Mouse (Mus musculus): Measurements from ENCODE around the gene Iqcd. TPM values are rescaled to one million over a fixed set of nuclear protein-coding genes. Genes with fewer than 3 reads are reported as not detected.

The Iqcd gene
- 1.7 and 1.8 TPM in 2 replicates for polyA plus RNA-seq (2015; fragmentation: Nextera tagmentation; extraction: Ambion mirVana)

GRCm38 (mm10) chr5:120588569-120589094 lies at the start of gene Iqcd, which contains the start of gene Tpcn1:
Gene Iqcd (plus strand): TSS chr5:120589016.
Gene Tpcn1 (minus strand): TSS chr5:120588673.
- Histone ChIP-seq H3K4me1 (peaks cover 26% of the 10 kb centered on the region), H3K9me3 (no peaks in the 10 kb centered on the region), H3K4me2 (peak within 1 kb of the TSS; percentile 96), H3K36me3 (replicated peaks) (no peaks in the 10 kb centered on the region), H3K27ac (peak within 1 kb of the TSS; percentile 78), H3K9ac (peak within 1 kb of the TSS; percentile 88), H3K4me3 (peak within 1 kb of the TSS; percentile 73), H3K27me3 (replicated peaks) (no peaks in the 10 kb centered on the region)
- ATAC-seq (replicated peaks) = peak; percentile 98
- WGBS = under 1% methylated on average over 35 of the region's 35 CpGs

GRCm38 (mm10) chr5:120548236-120548850 lies 40.5 kb upstream of the Iqcd start:
- no peaks in the 10 kb centered on the region for H3K4me1 ChIP-seq
- no peak overlapping the region for H3K27ac ChIP-seq
- H3K27me3 ChIP-seq (replicated peaks) = no peaks in the 10 kb centered on the region
- ATAC-seq (replicated peaks) = no peak
- no peak overlapping the region for H3K9ac ChIP-seq
- H3K4me2 ChIP-seq = no peak overlapping the region
- 71% methylated on average over 11 of the region's 11 CpGs for WGBS
- H3K9me3 ChIP-seq = no peaks in the 10 kb centered on the region
- no peaks in the 10 kb centered on the region for H3K36me3 ChIP-seq (replicated peaks)
- H3K4me3 ChIP-seq = no peak overlapping the region

DNA sequence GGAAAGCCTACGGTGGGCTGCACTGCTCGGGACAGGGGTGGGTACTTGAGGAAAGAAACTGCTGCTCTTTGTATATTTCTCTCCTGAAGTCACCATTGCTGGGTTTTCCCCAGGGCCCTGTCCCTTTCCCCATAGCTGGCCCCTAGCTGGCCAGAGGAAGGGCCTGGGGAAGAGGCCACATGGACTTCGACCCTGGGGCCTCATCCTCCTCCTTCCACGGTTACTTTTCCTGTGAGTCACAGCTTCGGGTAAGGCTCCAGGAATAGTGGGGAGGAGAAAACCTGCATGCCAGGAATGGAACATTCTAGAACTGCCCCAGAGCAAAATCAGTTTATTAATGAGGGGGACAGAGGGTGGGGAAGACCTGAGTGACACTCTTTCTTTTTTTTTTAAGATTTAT lies 38.7 kb upstream of the Iqcd start:
- no peak overlapping the region for H3K9ac ChIP-seq
- no peak overlapping the region for H3K4me3 ChIP-seq
- H3K27me3 ChIP-seq (replicated peaks) = no peaks in the 10 kb centered on the region
- H3K9me3 ChIP-seq = no peaks in the 10 kb centered on the region
- no peak overlapping the region for H3K4me2 ChIP-seq
- WGBS = 88% methylated on average over 5 of the region's 5 CpGs
- no peaks in the 10 kb centered on the region for H3K36me3 ChIP-seq (replicated peaks)
- ATAC-seq (replicated peaks) = no peak
- no peak overlapping the region for H3K27ac ChIP-seq
- no peaks in the 10 kb centered on the region for H3K4me1 ChIP-seq

DNA sequence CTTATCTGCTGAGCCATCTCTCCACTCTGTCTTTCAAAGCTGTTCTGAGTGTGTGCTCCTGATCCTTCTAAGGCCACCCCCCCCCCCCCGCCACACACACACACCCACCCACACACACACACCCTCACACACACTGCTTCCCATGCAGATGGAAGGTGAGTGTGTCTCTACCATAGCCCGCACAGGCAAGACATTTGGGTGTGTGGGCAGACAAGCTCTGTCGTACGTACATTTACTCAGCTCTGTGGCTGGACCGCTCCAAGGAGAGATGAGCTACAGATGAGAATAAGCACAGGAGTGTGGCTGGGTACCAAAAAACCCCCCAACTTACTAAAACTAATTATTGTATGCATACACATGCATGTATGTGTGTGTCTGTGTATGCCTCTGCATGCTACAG lies 38.1 kb upstream of the Iqcd start:
- no peak for ATAC-seq (replicated peaks)
- WGBS = 98% methylated on average over 4 of the region's 5 CpGs
- Histone ChIP-seq H3K4me3 (no peak overlapping the region), H3K4me2 (no peak overlapping the region), H3K27me3 (replicated peaks) (no peaks in the 10 kb centered on the region), H3K9ac (no peak overlapping the region), H3K36me3 (replicated peaks) (no peaks in the 10 kb centered on the region), H3K9me3 (no peaks in the 10 kb centered on the region), H3K27ac (no peak overlapping the region), H3K4me1 (no peaks in the 10 kb centered on the region)

GRCm38 (mm10) chr5:120555871-120556270 lies 32.9 kb upstream of the Iqcd start:
- no peaks in the 10 kb centered on the region for H3K27me3 ChIP-seq (replicated peaks)
- H3K36me3 ChIP-seq (replicated peaks) = no peaks in the 10 kb centered on the region
- ATAC-seq (replicated peaks) = no peak
- no peak overlapping the region for H3K4me2 ChIP-seq
- no peaks in the 10 kb centered on the region for H3K9me3 ChIP-seq
- no peak overlapping the region for H3K9ac ChIP-seq
- no peak overlapping the region for H3K27ac ChIP-seq
- H3K4me3 ChIP-seq = no peak overlapping the region
- 86% methylated on average over 24 of the region's 24 CpGs for WGBS
- H3K4me1 ChIP-seq = peaks cover 12% of the 10 kb centered on the region

DNA sequence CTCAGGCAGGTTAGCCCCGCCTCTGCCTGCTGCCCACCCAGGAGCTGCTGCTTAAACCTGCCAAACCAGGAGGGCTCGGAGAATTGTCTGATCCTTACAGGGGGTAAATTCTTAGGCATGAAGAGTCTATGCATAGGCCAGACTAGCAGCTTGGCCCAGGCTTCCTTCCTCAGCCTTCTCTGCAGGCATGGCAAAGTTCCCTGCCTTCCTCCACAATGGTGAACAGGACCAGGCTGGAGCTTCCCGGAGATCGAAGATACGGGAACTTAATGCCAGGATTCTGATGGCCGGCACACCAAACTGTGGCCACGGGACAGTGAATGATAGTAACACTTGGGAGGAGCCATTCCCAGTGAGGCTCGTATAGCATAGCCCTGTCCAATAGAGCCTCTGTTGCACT lies 30.8 kb upstream of the Iqcd start:
- Histone ChIP-seq H3K4me1 (peaks cover 18% of the 10 kb centered on the region), H3K27me3 (replicated peaks) (no peaks in the 10 kb centered on the region), H3K9me3 (no peaks in the 10 kb centered on the region), H3K4me3 (no peak overlapping the region), H3K36me3 (replicated peaks) (no peaks in the 10 kb centered on the region), H3K4me2 (no peak overlapping the region), H3K27ac (no peak overlapping the region), H3K9ac (no peak overlapping the region)
- no peak for ATAC-seq (replicated peaks)
- 77% methylated on average over 8 of the region's 8 CpGs for WGBS

- Histone ChIP-seq H3K4me3 (no peak overlapping the region), H3K36me3 (replicated peaks) (no peaks in the 10 kb centered on the region), H3K4me1 (peaks cover 23% of the 10 kb centered on the region), H3K27me3 (replicated peaks) (no peaks in the 10 kb centered on the region), H3K4me2 (no peak overlapping the region), H3K9ac (no peak overlapping the region), H3K27ac (no peak overlapping the region), H3K9me3 (no peaks in the 10 kb centered on the region)
- ATAC-seq (replicated peaks) = no peak
- 65% methylated on average over 14 of the region's 14 CpGs for WGBS
Measured at GRCm38 (mm10) chr5:120558762-120559161, 30.1 kb upstream of the Iqcd start.

DNA sequence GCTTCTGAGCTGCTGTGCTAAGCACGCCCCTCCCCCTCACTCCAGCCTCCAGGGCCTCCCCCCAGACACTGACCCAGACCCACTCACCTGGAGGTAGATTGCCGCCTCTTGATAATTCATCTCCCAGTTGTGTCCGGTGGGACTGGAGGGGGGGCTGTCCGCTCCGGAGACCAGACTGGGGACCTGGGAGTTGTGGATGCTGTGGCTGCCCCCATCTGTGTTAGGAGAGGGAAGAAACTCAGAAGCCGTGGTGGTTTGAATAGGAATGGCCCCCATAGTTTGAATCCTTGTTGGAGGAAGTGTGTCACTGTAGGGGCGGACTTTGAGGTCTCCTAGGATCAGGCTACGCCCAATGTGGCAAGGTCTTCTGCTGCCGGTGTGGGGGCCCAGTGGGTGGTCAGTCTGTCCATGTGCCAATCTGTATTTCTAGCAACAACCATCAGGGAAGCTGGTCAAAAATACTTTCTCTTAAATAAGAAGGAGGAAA lies 28.6 kb upstream of the Iqcd start:
- Histone ChIP-seq H3K36me3 (replicated peaks) (no peaks in the 10 kb centered on the region), H3K9me3 (no peaks in the 10 kb centered on the region), H3K4me2 (no peak overlapping the region), H3K27me3 (replicated peaks) (no peaks in the 10 kb centered on the region), H3K27ac (peak overlapping the region; percentile 45; the same call in 1 of the 2 replicates), H3K4me1 (peaks cover 29% of the 10 kb centered on the region), H3K4me3 (no peak overlapping the region), H3K9ac (no peak overlapping the region)
- ATAC-seq (replicated peaks) = no peak
- 70% methylated on average over 9 of the region's 9 CpGs for WGBS

DNA sequence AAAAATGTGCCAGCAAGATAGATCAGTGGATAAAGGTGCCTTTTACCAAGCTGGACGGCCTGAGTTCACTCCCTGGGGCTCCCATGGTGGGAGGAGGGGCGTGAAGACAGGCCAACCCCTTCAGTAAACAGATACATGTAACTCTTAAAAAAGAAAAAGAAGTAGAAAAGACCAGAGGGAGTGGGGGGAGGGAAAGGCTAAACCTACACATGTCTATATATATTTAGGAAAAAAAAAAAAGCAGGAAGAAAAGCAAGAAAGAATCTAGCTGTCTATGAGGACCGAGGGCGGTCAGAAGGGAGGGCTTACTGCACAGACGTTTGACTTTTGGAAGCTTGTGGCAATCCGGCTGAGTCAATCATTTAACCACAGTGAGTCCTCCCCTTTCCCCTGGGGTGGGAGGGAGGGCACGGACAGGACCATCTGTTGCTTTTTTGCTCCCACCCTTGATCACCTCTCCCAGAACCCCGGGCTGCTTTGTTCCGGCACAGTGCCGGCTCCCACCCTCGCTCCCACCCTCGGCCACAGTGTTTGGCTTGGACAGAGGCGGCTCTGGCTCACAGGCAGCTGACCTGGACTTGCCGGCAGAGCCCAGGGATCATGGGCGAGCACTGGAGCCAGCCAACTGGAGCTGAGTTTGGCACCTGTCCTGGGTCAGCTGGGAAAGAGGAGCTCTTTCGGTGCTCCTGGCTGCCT lies 28.1 kb upstream of the Iqcd start:
- Histone ChIP-seq H3K36me3 (replicated peaks) (no peaks in the 10 kb centered on the region), H3K4me1 (peaks cover 34% of the 10 kb centered on the region), H3K4me3 (no peak overlapping the region), H3K9ac (no peak overlapping the region), H3K4me2 (0 out of 2 replicates have a peak overlapping the region, but pooled peaks have one; percentile 2), H3K9me3 (no peaks in the 10 kb centered on the region), H3K27ac (peak overlapping the region; percentile 45), H3K27me3 (replicated peaks) (no peaks in the 10 kb centered on the region)
- 17% methylated on average over 16 of the region's 16 CpGs for WGBS
- 0 out of 2 replicates have a peak, but pooled peaks have one; percentile 20 for ATAC-seq (replicated peaks)

GRCm38 (mm10) chr5:120562956-120563913 lies 25.6 kb upstream of the Iqcd start:
- WGBS = 64% methylated on average over 28 of the region's 28 CpGs
- no peaks in the 10 kb centered on the region for H3K9me3 ChIP-seq
- no peak overlapping the region for H3K4me3 ChIP-seq
- ATAC-seq (replicated peaks) = no peak
- H3K36me3 ChIP-seq (replicated peaks) = no peaks in the 10 kb centered on the region
- H3K4me1 ChIP-seq = peaks cover 59% of the 10 kb centered on the region
- peak overlapping the region; percentile 39; the same call in 1 of the 2 replicates for H3K27ac ChIP-seq
- no peak overlapping the region for H3K4me2 ChIP-seq
- H3K9ac ChIP-seq = no peak overlapping the region
- no peaks in the 10 kb centered on the region for H3K27me3 ChIP-seq (replicated peaks)

DNA sequence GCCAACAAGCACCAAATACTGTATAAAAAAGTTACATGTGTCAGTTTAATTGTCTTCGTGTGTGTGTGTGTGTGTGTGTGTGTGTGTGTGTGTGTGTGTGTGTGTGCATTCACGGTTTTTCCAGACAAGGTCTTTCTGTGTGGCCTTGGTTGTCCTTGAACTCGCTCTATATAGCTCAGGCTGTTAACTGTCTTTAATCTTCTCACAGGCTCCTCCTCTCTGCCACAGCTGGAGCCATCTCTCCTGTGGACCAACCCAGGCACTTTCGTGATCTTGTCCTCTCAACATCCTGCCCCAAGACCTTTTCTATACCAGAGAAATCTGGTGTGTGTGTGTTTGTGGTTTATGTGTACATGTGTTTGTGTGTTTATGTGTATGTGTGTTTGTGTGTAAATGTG lies 24.9 kb upstream of the Iqcd start:
- H3K4me1 ChIP-seq = peaks cover 66% of the 10 kb centered on the region
- WGBS = 66% methylated on average over 4 of the region's 4 CpGs

More for the DNA sequence above, 24.9 kb upstream of the Iqcd start:
- no peaks in the 10 kb centered on the region for H3K36me3 ChIP-seq (replicated peaks)
- no peaks in the 10 kb centered on the region for H3K27me3 ChIP-seq (replicated peaks)
- no peak for ATAC-seq (replicated peaks)
- H3K4me2 ChIP-seq = no peak overlapping the region
- H3K4me3 ChIP-seq = no peak overlapping the region
- H3K27ac ChIP-seq = no peak overlapping the region
- no peak overlapping the region for H3K9ac ChIP-seq
- no peaks in the 10 kb centered on the region for H3K9me3 ChIP-seq
